Comparison of ENCODE assay signal across 26 mouse cellular contexts in the genomic region with DNA sequence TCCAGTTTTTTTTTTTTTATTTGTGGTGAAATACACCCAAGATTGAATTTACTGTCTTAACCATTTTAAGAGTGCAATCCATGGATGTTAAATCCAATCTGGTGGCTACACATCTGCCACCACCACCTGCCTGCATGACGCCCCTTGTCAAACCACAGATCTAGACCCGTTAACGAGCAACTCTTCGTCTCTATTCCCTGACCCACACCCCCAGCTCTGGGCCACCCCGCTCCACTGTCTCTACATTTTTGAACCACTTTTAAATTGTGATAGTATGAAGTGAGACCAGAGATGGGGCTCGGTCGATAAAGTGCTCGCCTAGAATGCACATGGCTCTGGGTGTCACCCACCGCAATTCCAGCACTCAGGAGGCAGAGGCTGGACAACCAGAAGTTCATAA. TPM values are rescaled to one million over a fixed set of nuclear protein-coding genes. Genes with fewer than 3 reads are reported as not detected.
DNase-seq lines count a peak whose midpoint lies in the region; TF ChIP-seq lines count a peak whose summit lies in the region.
"Had no signal": no experiment of that assay in that cellular context is flagged by ENCODE, and none has a peak within 500 bp of the region (broad histone marks: within the 10 kb centered on the region; RNA-seq: fewer than 3 reads in every experiment).

No protein-coding gene starts in this region.

- TF ChIP-seq RAD21 in CH12.LX (IDR thresholded peaks at IDR 0.05; ENCODE audit: low read depth, low read length), result no peak

- H3K9ac ChIP-seq in CH12.LX (ENCODE audit: insufficient read depth, low read depth), result peak overlapping the region; percentile 69
- H3K9ac ChIP-seq: embryonic facial prominence, embryonic 12.5 days; forebrain, embryonic 13.5 days; forebrain, embryonic 15.5 days had no signal

- peaks cover 38 to 92% of the 10 kb centered on the region in 2 experiments for H3K4me1 ChIP-seq in CH12.LX (ENCODE audit: control insufficient read depth in 1 of 2, insufficient read depth in 2 of 2)
- H3K4me1 ChIP-seq: embryonic facial prominence, embryonic 10.5 days; embryonic facial prominence, embryonic 12.5 days; forebrain, embryonic 13.5 days; forebrain, embryonic 15.5 days had no signal

- peak overlapping the region; percentile 68 for H3K4me2 ChIP-seq in CH12.LX (ENCODE audit: insufficient read depth, low read depth, poor library complexity, severe bottlenecking)
- H3K4me2 ChIP-seq: embryonic facial prominence, embryonic 12.5 days; forebrain, embryonic 13.5 days; forebrain, embryonic 15.5 days had no signal

- peaks cover 0 to 39% of the 10 kb centered on the region in 2 experiments for H3K36me3 ChIP-seq in CH12.LX (replicated peaks in 1 of 2; ENCODE audit: control insufficient read depth in 1 of 2, insufficient read depth in 1 of 2, low read length in 1 of 2)
- H3K36me3 ChIP-seq: embryonic facial prominence, embryonic 10.5 days; embryonic facial prominence, embryonic 12.5 days; forebrain, embryonic 15.5 days; G1E had no signal

- in situ Hi-C loops in CH12.LX (cut with MboI; ENCODE audit: low pct_ligation_motif_present, low pct_unique_long_range_greater_than_20kb, low sequenced_read_pairs), result no loop called here

- TF ChIP-seq CTCF in CH12.LX (conservative IDR thresholded peaks at IDR 0.05 in 1 of 2, IDR thresholded peaks at IDR 0.05 in 1 of 2; ENCODE audit: low read depth in 2 of 2, low read length in 2 of 2), result no peak

- H3K27ac ChIP-seq in CH12.LX (ENCODE audit: insufficient read depth, low read depth), result peak overlapping the region; percentile 40
- H3K27ac ChIP-seq: embryonic facial prominence, embryonic 10.5 days; embryonic facial prominence, embryonic 12.5 days; forebrain, embryonic 13.5 days; forebrain, embryonic 15.5 days had no signal

- no peaks in the 10 kb centered on the region for H3K27me3 ChIP-seq in CH12.LX (replicated peaks)
- H3K27me3 ChIP-seq: embryonic facial prominence, embryonic 12.5 days; forebrain, embryonic 13.5 days; forebrain, embryonic 15.5 days; Patski had no signal

- peak overlapping the region; percentile 46 to 61 (median 55) for H3K4me3 ChIP-seq in CH12.LX (replicated peaks in 1 of 3; ENCODE audit: low read depth in 2 of 3, low read length in 2 of 3, poor library complexity in 1 of 3)
- H3K4me3 ChIP-seq: embryonic facial prominence, embryonic 10.5 days; embryonic facial prominence, embryonic 12.5 days; forebrain, embryonic 13.5 days; forebrain, embryonic 15.5 days had no signal

- no peak for TF ChIP-seq EP300 in CH12.LX (IDR thresholded peaks at IDR 0.05; ENCODE audit: low read length)

- DNase-seq in CH12.LX (ENCODE audit: extremely low read depth), result no peak
- peak; percentile 33 for DNase-seq in thymus, postnatal 0 days (ENCODE audit: low spot score)
- DNase-seq in thymus, postnatal 25 days, result peak; percentile 52
- no peak for DNase-seq in right cerebral cortex, postnatal 4 days
- DNase-seq in layer of hippocampus, postnatal 36 days, result no peak
- no peak for DNase-seq in layer of hippocampus, postnatal 14 days (ENCODE audit: low spot score in 2 of 2)
- DNase-seq: adrenal gland, adult 8-10 months; adrenal gland, postnatal 14 days; adrenal gland, postnatal 36 days; cerebellum, adult 11-12 months; cerebellum, adult 2 months; cerebellum, adult 9-10 months; cerebellum, postnatal 10 days; cerebellum, postnatal 25 days had no signal

- dilution Hi-C loops in CH12.LX (cut with MboI; ENCODE audit: extremely low pct_ligation_motif_present, extremely low pct_unique_long_range_greater_than_20kb, low sequenced_read_pairs), result no loop called here

- H3K9me3 ChIP-seq in CH12.LX (replicated peaks; ENCODE audit: low read length), result no peaks in the 10 kb centered on the region
- H3K9me3 ChIP-seq: embryonic facial prominence, embryonic 10.5 days; embryonic facial prominence, embryonic 12.5 days; forebrain, embryonic 13.5 days; forebrain, embryonic 15.5 days had no signal

- TF ChIP-seq POLR2A in CH12.LX (IDR thresholded peaks at IDR 0.05; ENCODE audit: low read depth, low read length), result 0 out of 2 replicates have a peak, but pooled peaks have one; percentile 10

- peaks cover 37% of the 10 kb centered on the region for H3K79me2 ChIP-seq in CH12.LX (replicated peaks; ENCODE audit: control insufficient read depth, extremely low read depth, insufficient read depth, poor library complexity, severe bottlenecking)

TF ChIP-seq in CH12.LX, 34 proteins besides CTCF, POLR2A, EP300 and RAD21:
- no peak for TF ChIP-seq CHD2 (IDR thresholded peaks at IDR 0.05; ENCODE audit: low read length)
- TF ChIP-seq ZKSCAN1 (IDR thresholded peaks at IDR 0.05; ENCODE audit: borderline replicate concordance, low read depth, low read length), result no peak
- peak; percentile 75; the same call in 1 of the 2 replicates for TF ChIP-seq CHD1 (IDR thresholded peaks at IDR 0.05; ENCODE audit: low read depth, low read length)
- no peak for TF ChIP-seq NELFE (IDR thresholded peaks at IDR 0.05; ENCODE audit: low read depth, low read length)
- peak; percentile 40; the same call in 1 of the 2 replicates for TF ChIP-seq POLR2AphosphoS2 (IDR thresholded peaks at IDR 0.05; ENCODE audit: low read depth, low read length)
- TF ChIP-seq MXI1 (IDR thresholded peaks at IDR 0.05; ENCODE audit: low read depth, low read length), result no peak
- 0 out of 2 replicates have a peak, but pooled peaks have one; percentile 26 for TF ChIP-seq ZMIZ1 (IDR thresholded peaks at IDR 0.05; ENCODE audit: low read depth, low read length)
- TF ChIP-seq SIN3A (IDR thresholded peaks at IDR 0.05; ENCODE audit: low read length), result 0 out of 2 replicates have a peak, but pooled peaks have one; percentile 30

RNA-seq across cellular contexts. Expression of a gene that starts 8.3 kb away (rescaled TPM):
- not detected in 2 replicates for total RNA-seq in CH12.LX (2012; rRNA removed)
- total RNA-seq in CH12.LX (2014; rRNA removed), result not detected in 2 replicates
- 22.0 TPM in 1 of 2 replicates, not detected in the other for polyA plus RNA-seq in CH12.LX (2012; ENCODE audit: insufficient read length, low read depth)
- not detected in 2 replicates for polyA plus RNA-seq in thymus, postnatal 0 days (2015; fragmentation: Nextera tagmentation; extraction: Ambion mirVana)
- not detected for total RNA-seq in layer of hippocampus, postnatal 36 days (2021)
- not detected for total RNA-seq in layer of hippocampus, postnatal 14 days (2021)
- total RNA-seq: adrenal gland, adult 18-20 months; adrenal gland, adult 8-10 months; adrenal gland, postnatal 14 days; adrenal gland, postnatal 36 days; G1E had no signal
- polyA plus RNA-seq: activated CD4-positive, CD25-positive, alpha-beta regulatory T cell, adult 4 months; C2C12; cerebellum, adult 2 months; cortical plate, adult 2 months; embryonic facial prominence, embryonic 10.5 days; embryonic facial prominence, embryonic 12.5 days; embryonic facial prominence, embryonic 14.5 days; forebrain, embryonic 11.5 days; forebrain, embryonic 13.5 days; forebrain, embryonic 15.5 days; G1E; Patski had no signal

Comparison
In these comparisons a context has a peak if more than half of its experiments do, and no peak if none do; other contexts are left out.
1. DNase-seq: peak in thymus, postnatal 0 days (single experiment) and thymus, postnatal 25 days (single experiment); none in CH12.LX (single experiment), right cerebral cortex, postnatal 4 days (single experiment), layer of hippocampus, postnatal 36 days (0 of 2) and layer of hippocampus, postnatal 14 days (0 of 2).